Mouse (Mus musculus) liver, adult 2 months (tissue): ENCODE data around the gene Gltpd2. TPM values are rescaled to one million over a fixed set of nuclear protein-coding genes. Genes with fewer than 3 reads are reported as not detected.

Experiments
- DNase-seq: peaks from one replicate; pipeline ENCODE4 v3.0.0-alpha.2; 2011; ENCODE audit warnings: low read depth, low spot score; ENCODE audit errors: extremely low read depth
- H3K27ac ChIP-seq: fragments of 200-500 bp; replicated peaks from 2 replicates; pipeline ENCODE4 v1.5.1; 2012; ENCODE audit warnings: low read depth, mild to moderate bottlenecking, control low read depth, inconsistent platforms, low read length; ENCODE audit not compliant: insufficient read depth
- H3K27me3 ChIP-seq: fragments of 200-500 bp; 2 replicates; pipeline ENCODE4 v1.6.1; 2012; ENCODE audit warnings: mild to moderate bottlenecking, moderate library complexity, low read length, inconsistent platforms; ENCODE audit not compliant: control insufficient read depth, insufficient read depth
- H3K36me3 ChIP-seq: fragments of 200-500 bp; 2 replicates; pipeline ENCODE4 v1.6.1; 2012; ENCODE audit warnings: low read length, inconsistent platforms; ENCODE audit not compliant: control insufficient read depth, insufficient read depth
- H3K4me1 ChIP-seq: fragments of 200-500 bp; 2 replicates; pipeline ENCODE4 v1.6.1; 2011; ENCODE audit warnings: low read length; ENCODE audit not compliant: control insufficient read depth, insufficient read depth
- H3K4me3 ChIP-seq: fragments of 200-500 bp; 2 replicates; pipeline ENCODE4 v1.5.1; 2011; ENCODE audit warnings: low read depth, mild to moderate bottlenecking, control low read depth, low read length, moderate library complexity; ENCODE audit not compliant: insufficient read depth
- H3K79me2 ChIP-seq: fragments of 200-500 bp; 2 replicates; pipeline ENCODE4 v1.6.1; 2012; ENCODE audit warnings: inconsistent platforms, mild to moderate bottlenecking, low read length, moderate library complexity; ENCODE audit not compliant: control insufficient read depth, insufficient read depth
- H3K9ac ChIP-seq: fragments of 200-500 bp; 2 replicates; pipeline ENCODE4 v1.6.1; 2012; ENCODE audit warnings: low read depth, mild to moderate bottlenecking, control low read depth, inconsistent platforms, low read length
- CTCF ChIP-seq: fragments of 200-500 bp; IDR thresholded peaks from 2 replicates; pipeline ENCODE4 v1.5.1; 2011; ENCODE audit warnings: low read depth, low read length, control low read depth
- POLR2A ChIP-seq: fragments of 200-500 bp; IDR thresholded peaks from 2 replicates; pipeline ENCODE4 v1.6.1; 2011; ENCODE audit warnings: low read length, control low read depth; ENCODE audit not compliant: insufficient read depth; ENCODE audit errors: extremely low read depth
- whole genome bisulfite sequencing: fragments of 180-500 bp; shearing (Covaris S2); methylation state at CpG from one replicate; pipeline ENCODE4 v1.1.7; 2018; 5-methylcytosine and 5-hydroxymethylcytosine counted together
- polyA plus RNA-seq: library from polyadenylated mRNA; depleted of rRNA; stranded (reverse); fragments of >200 nt; gene quantifications from 2 replicates; pipeline ENCODE4 v1.2.3, GENCODE M21; 2012
- total RNA-seq: library from RNA; depleted of rRNA; stranded (reverse); fragments of >200 nt; gene quantifications from 2 replicates; pipeline ENCODE4 v1.2.3, GENCODE M21; 2014

Gltpd2 gene
- total and polyA plus RNA-seq, 2 experiments, result 74.9 to 276 TPM

GRCm38 (mm10) chr11:70561937-70562286, 42.9 kb downstream of the Gltpd2 start:
- 0% methylated on average over 2 of the region's 2 CpGs for WGBS
- Histone ChIP-seq H3K9ac (no peak overlapping the region), H3K27me3 (no peaks in the 10 kb centered on the region), H3K27ac (0 out of 2 replicates have a peak overlapping the region, but pooled peaks have one; percentile 24), H3K4me1 (peaks cover 19% of the 10 kb centered on the region), H3K4me3 (no peak overlapping the region), H3K79me2 (peaks cover 10% of the 10 kb centered on the region), H3K36me3 (no peaks in the 10 kb centered on the region)
- no peak for DNase-seq
- no peak for TF ChIP-seq CTCF

GRCm38 (mm10) chr11:70562287-70562994, 43.4 kb downstream of the Gltpd2 start, which contains the start of gene Mink1:
Gene Mink1 (plus strand): TSS chr11:70562881.
- peak; percentile 93 for DNase-seq
- TF ChIP-seq POLR2A, result 0 out of 2 replicates have a peak, but pooled peaks have one; percentile 37
- no peak for TF ChIP-seq CTCF
- Histone ChIP-seq H3K27ac (peak within 1 kb of the TSS; percentile 81), H3K36me3 (no peaks in the 10 kb centered on the region), H3K4me3 (peak within 1 kb of the TSS; percentile 84), H3K9ac (peak within 1 kb of the TSS; percentile 89), H3K4me1 (peaks cover 19% of the 10 kb centered on the region), H3K27me3 (no peaks in the 10 kb centered on the region), H3K79me2 (peaks cover 16% of the 10 kb centered on the region)
- WGBS, result under 1% methylated on average over 57 of the region's 57 CpGs

- DNase-seq, result no peak
- H3K27me3 ChIP-seq, result no peaks in the 10 kb centered on the region
- H3K4me1 ChIP-seq, result peaks cover 19% of the 10 kb centered on the region
- H3K9ac ChIP-seq, result peak overlapping the region; percentile 89
- H3K36me3 ChIP-seq, result no peaks in the 10 kb centered on the region
- H3K27ac ChIP-seq, result peak overlapping the region; percentile 50
- H3K79me2 ChIP-seq, result peaks cover 19% of the 10 kb centered on the region
- H3K4me3 ChIP-seq, result peak overlapping the region; percentile 84
- TF ChIP-seq POLR2A, result no peak
- TF ChIP-seq CTCF, result no peak
- under 1% methylated on average over 31 of the region's 31 CpGs for whole genome bisulfite sequencing
Observed at GRCm38 (mm10) chr11:70562995-70563469, 44.0 kb downstream of the Gltpd2 start.

GRCm38 (mm10) chr11:70563470-70564275, 44.7 kb downstream of the Gltpd2 start:
- 1% methylated on average over 25 of the region's 25 CpGs for WGBS
- H3K4me1 ChIP-seq, result peaks cover 19% of the 10 kb centered on the region

GRCm38 (mm10) chr11:70564276-70564873, 45.4 kb downstream of the Gltpd2 start:
- H3K9ac ChIP-seq, result peak overlapping the region; percentile 13; the same call in 1 of the 2 replicates
- peaks cover 19% of the 10 kb centered on the region for H3K4me1 ChIP-seq
- DNase-seq, result peak; percentile 91
- TF ChIP-seq POLR2A, result no peak
- peak; percentile 22; the same call in 1 of the 2 replicates for TF ChIP-seq CTCF
- 0 out of 2 replicates have a peak overlapping the region, but pooled peaks have one; percentile 8 for H3K4me3 ChIP-seq
- no peaks in the 10 kb centered on the region for H3K36me3 ChIP-seq
- WGBS, result 16% methylated on average over 4 of the region's 4 CpGs
- H3K27me3 ChIP-seq, result no peaks in the 10 kb centered on the region
- peak overlapping the region; percentile 81 for H3K27ac ChIP-seq
- H3K79me2 ChIP-seq, result peaks cover 31% of the 10 kb centered on the region

More at GRCm38 (mm10) chr11:70563470-70564275, 44.7 kb downstream of the Gltpd2 start:
- Histone ChIP-seq H3K79me2 (peaks cover 26% of the 10 kb centered on the region), H3K4me3 (peak overlapping the region; percentile 84), H3K9ac (peak overlapping the region; percentile 89), H3K27ac (peak overlapping the region; percentile 50), H3K27me3 (no peaks in the 10 kb centered on the region), H3K36me3 (no peaks in the 10 kb centered on the region)
- TF ChIP-seq POLR2A, result no peak
- peak; percentile 59 for DNase-seq
